Mouse (Mus musculus): Measurements from ENCODE around the gene Dlx1. TPM values are rescaled to one million over a fixed set of nuclear protein-coding genes. Genes with fewer than 3 reads are reported as not detected.

Dlx1 gene
- 0.08 and 0.71 TPM in 2 replicates for polyA plus RNA-seq (2012; ENCODE audit: low replicate concordance)

DNA sequence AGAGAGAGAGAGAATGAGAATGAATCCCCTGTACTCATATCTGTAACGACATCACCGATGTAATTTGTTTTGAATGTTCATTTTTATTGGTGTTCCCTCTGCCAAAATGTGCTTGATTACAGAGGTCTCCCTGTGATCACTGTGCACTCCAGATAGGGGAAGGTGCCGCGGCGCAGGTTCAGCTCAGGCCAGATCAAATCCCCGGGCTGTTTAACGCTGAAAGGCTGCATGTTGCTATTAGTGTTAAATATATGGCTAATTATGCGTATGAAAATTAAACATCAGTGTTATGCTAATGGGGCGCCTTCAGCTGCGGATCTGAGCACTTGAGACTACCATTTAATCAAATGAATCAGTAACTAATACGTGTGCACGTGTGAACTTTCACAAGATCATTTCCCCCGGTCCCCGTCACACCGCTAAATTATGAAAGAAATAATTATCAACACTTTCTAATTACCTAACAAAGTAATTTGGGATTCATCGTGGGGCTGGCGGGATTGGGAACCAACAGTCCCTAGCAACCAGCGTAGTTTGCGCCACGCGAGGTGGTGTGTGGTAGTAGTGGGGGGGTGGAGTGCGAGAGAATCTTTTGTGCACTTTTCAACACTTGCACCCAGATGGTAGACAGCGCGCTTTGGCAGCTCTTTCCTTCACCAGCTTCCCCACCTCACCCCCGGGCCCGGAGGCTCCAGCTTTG is at the start of gene Dlx1:
Gene Dlx1 (plus strand): TSS at position 100 of the 700 bp plus-strand sequence.

DNA sequence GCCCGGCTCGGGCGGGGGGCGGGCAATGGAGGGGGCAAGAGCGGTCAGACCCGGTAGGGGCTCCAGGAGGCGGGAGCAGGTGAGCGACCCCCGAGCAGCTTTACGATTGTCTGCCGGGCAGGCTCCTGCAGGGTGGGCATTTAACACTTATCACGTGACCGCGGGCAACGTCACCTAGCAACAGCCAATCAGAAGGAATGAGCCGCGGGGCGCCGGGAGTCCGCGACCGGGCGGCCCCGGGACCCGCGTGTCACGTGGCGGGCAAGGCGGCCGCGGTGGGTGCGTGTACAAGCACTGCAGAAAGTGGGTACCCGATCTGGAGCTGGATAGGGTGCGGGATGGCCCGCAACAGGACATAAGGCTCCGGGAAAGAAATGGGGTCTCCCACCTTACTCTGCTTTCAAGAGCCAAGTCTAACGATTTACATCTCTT is 18.7 kb downstream of the Dlx1 start, which contains the start of gene Dlx2:
Gene Dlx2 (minus strand): TSS at position 115 of the 432 bp plus-strand sequence.

Other genes with a start within 250 kb of the Dlx1 start
- gene Slc25a12, start 160.4 kb upstream of the Dlx1 start, polyA plus RNA-seq (2012; ENCODE audit: low replicate concordance), result 4.7 and 15.1 TPM in 2 replicates
- 0.89 and 4.7 TPM in 2 replicates for gene Hat1, start 139.2 kb upstream of the Dlx1 start, polyA plus RNA-seq (2012; ENCODE audit: low replicate concordance)
- gene Metap1d, start 74.8 kb upstream of the Dlx1 start, polyA plus RNA-seq (2012; ENCODE audit: low replicate concordance), result 6.0 and 16.4 TPM in 2 replicates
- gene Dlx2, start 18.6 kb downstream of the Dlx1 start, polyA plus RNA-seq (2012; ENCODE audit: low replicate concordance), result not detected in 2 replicates
- 3.8 and 6.6 TPM in 2 replicates for gene Itga6, start 217.5 kb downstream of the Dlx1 start, polyA plus RNA-seq (2012; ENCODE audit: low replicate concordance)

Data from leukemia stem cell, adult 10-12 weeks (primary cell).